Mouse (Mus musculus) forebrain, embryonic 16.5 days (tissue): Measurements from ENCODE around the gene Selenov. TPM values are rescaled to one million over a fixed set of nuclear protein-coding genes. Genes with fewer than 3 reads are reported as not detected.
"Not testable (repeated sequence)": the region's sequence is repeated elsewhere in the genome, so short reads cannot be mapped to it uniquely, and the experiment has no call there.

Experiments used
- ATAC-seq: fragments of 200-750 bp; cut with Nextera tagmentation; 2 replicates; pipeline ENCODE4 v1.8.0; 2017; ENCODE audit warnings: mild to moderate bottlenecking, moderate library complexity
- H3K27ac ChIP-seq: fragments of 300-500 bp; sonication (generic); 2 replicates; pipeline ENCODE4 v1.5.1; 2014; ENCODE audit warnings: low read length, control low read depth
- H3K27me3 ChIP-seq: fragments of 300-500 bp; sonication (generic); replicated peaks from 2 replicates; pipeline ENCODE4 v1.6.1; 2014; ENCODE audit warnings: low read length; ENCODE audit not compliant: control insufficient read depth, insufficient read depth
- H3K36me3 ChIP-seq: fragments of 300-500 bp; sonication (generic); 2 replicates; pipeline ENCODE4 v1.6.1; 2014; ENCODE audit not compliant: control insufficient read depth, insufficient read depth
- H3K4me1 ChIP-seq: fragments of 300-500 bp; sonication (generic); replicated peaks from 2 replicates; pipeline ENCODE4 v1.6.1; 2014; ENCODE audit warnings: low read length; ENCODE audit not compliant: control insufficient read depth, insufficient read depth
- H3K4me2 ChIP-seq: fragments of 300-500 bp; sonication (generic); 2 replicates; pipeline ENCODE4 v1.6.1; 2014; ENCODE audit warnings: mild to moderate bottlenecking, low read length, control low read depth
- H3K4me3 ChIP-seq: fragments of 300-500 bp; sonication (generic); replicated peaks from 2 replicates; pipeline ENCODE4 v1.5.1; 2014; ENCODE audit warnings: mild to moderate bottlenecking, low read length, control low read depth
- H3K9ac ChIP-seq: fragments of 300-500 bp; sonication (generic); replicated peaks from 2 replicates; pipeline ENCODE4 v1.6.1; 2014; ENCODE audit warnings: low read depth, low read length, control low read depth
- H3K9me3 ChIP-seq: fragments of 300-500 bp; sonication (generic); 2 replicates; pipeline ENCODE4 v1.6.1; 2016; ENCODE audit warnings: low read length; ENCODE audit not compliant: control insufficient read depth
- WGBS: fragments of 180-500 bp; shearing (Covaris S2); extraction: QIAGEN DNeasy Blood & Tissue Kit; methylation state at CpG from one replicate; pipeline ENCODE4 v1.1.7; 2014; 5-methylcytosine and 5-hydroxymethylcytosine counted together
- polyA plus RNA-seq: library from polyadenylated mRNA; unstranded; fragments of >200 nt; fragmentation: Nextera tagmentation; extraction: Ambion mirVana; gene quantifications from 2 replicates; pipeline ENCODE4 v1.2.1, GENCODE M21; 2015

Gene Selenov
- polyA plus RNA-seq, 1 experiment from 2014 or later: 0.16 TPM

GRCm38 (mm10) chr7:28254591-28254990, 36.4 kb downstream of the Selenov start:
- ATAC-seq: no peak
- no peak overlapping the region for H3K4me2 ChIP-seq
- no peak overlapping the region for H3K27ac ChIP-seq
- peaks cover 4% of the 10 kb centered on the region for H3K9me3 ChIP-seq
- H3K36me3 ChIP-seq: no peaks in the 10 kb centered on the region
- H3K9ac ChIP-seq: no peak overlapping the region
- WGBS: 94% methylated on average over 6 of the region's 6 CpGs
- no peak overlapping the region for H3K4me3 ChIP-seq
- H3K4me1 ChIP-seq: no peaks in the 10 kb centered on the region
- no peaks in the 10 kb centered on the region for H3K27me3 ChIP-seq

GRCm38 (mm10) chr7:28251976-28252375, 39.0 kb downstream of the Selenov start:
- H3K27ac ChIP-seq: no peak overlapping the region
- no peak for ATAC-seq
- peaks cover 4% of the 10 kb centered on the region for H3K9me3 ChIP-seq
- H3K4me2 ChIP-seq: no peak overlapping the region
- no peaks in the 10 kb centered on the region for H3K4me1 ChIP-seq
- no peaks in the 10 kb centered on the region for H3K27me3 ChIP-seq
- no peak overlapping the region for H3K9ac ChIP-seq
- no peaks in the 10 kb centered on the region for H3K36me3 ChIP-seq
- 88% methylated on average over 17 of the region's 17 CpGs for WGBS
- no peak overlapping the region for H3K4me3 ChIP-seq

DNA sequence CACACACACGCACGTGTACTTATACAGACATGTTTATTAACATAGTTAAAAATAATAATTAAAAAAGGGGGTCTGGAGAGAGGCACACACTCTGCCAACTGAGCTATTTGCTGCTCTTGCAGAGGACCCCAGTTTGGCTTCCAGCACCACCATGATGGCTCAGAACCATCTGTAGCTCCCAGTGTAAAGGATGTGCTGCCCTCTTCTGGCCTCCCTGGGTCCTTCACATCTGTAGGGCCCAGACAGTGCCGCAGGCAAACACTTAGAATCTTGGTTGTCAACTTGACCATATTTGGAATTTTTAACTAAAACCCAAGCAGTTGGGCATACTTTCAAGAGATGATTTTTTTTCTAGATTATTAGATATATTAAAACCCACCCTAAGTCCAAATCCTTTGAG, 42.0 kb downstream of the Selenov start:
- Histone ChIP-seq H3K9me3 (no peaks in the 10 kb centered on the region), H3K4me3 (no peak overlapping the region), H3K27me3 (no peaks in the 10 kb centered on the region), H3K4me2 (no peak overlapping the region), H3K4me1 (no peaks in the 10 kb centered on the region), H3K9ac (no peak overlapping the region), H3K36me3 (no peaks in the 10 kb centered on the region), H3K27ac (no peak overlapping the region)
- ATAC-seq: no peak
- WGBS: 92% methylated on average over 3 of the region's 3 CpGs

DNA sequence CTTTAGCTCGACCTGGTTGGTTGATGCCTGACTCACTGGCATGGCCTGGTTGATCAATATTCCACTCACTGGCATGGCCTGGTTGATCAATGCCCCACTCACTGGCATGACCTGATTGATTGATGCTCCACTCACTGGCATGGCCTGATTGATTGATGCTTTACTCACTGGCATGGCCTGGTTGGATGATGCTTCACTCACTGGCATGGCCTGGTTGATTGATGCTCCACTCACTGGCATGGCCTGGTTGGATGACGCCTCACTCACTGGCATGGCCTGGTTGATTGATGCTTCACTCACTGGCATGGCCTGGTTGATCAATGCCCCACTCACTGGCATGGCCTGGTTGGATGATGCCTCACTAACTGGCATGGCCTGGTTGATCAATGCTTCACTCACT, 47.0 kb downstream of the Selenov start:
- not testable (repeated sequence) for H3K27ac ChIP-seq, H3K36me3 ChIP-seq, H3K9me3 ChIP-seq, H3K27me3 ChIP-seq, H3K4me3 ChIP-seq, H3K4me2 ChIP-seq, H3K4me1 ChIP-seq, ATAC-seq, H3K9ac ChIP-seq
- 62% methylated on average over 2 of the region's 2 CpGs for WGBS

Other genes starting within 250 kb of the Selenov start
- gene Psmc4, start 241.1 kb downstream of the Selenov start, polyA plus RNA-seq: 330 and 343 TPM in 2 replicates
- gene Fcgbp, start 219.9 kb downstream of the Selenov start, polyA plus RNA-seq: 0.41 TPM in 1 of 2 replicates, not detected in the other
- 0.06 and 0.14 TPM in 2 replicates for gene 9530053A07Rik, start 161.7 kb downstream of the Selenov start, polyA plus RNA-seq
- gene Fbl, start 121.5 kb downstream of the Selenov start, polyA plus RNA-seq: 84.4 and 86.8 TPM in 2 replicates
- gene Dyrk1b, start 111.7 kb downstream of the Selenov start, polyA plus RNA-seq: 14.4 and 14.8 TPM in 2 replicates
- gene Eid2, start 23.3 kb downstream of the Selenov start, polyA plus RNA-seq: 3.8 and 4.1 TPM in 2 replicates
- gene Eid2b, start 13.4 kb downstream of the Selenov start, polyA plus RNA-seq: 41.8 and 45.1 TPM in 2 replicates
- gene Dll3, start 11.1 kb upstream of the Selenov start, polyA plus RNA-seq: 9.9 and 10.5 TPM in 2 replicates
- gene Timm50, start 20.9 kb upstream of the Selenov start, polyA plus RNA-seq: 144 and 146 TPM in 2 replicates
- gene Supt5, start 47.6 kb upstream of the Selenov start, polyA plus RNA-seq: 114 and 118 TPM in 2 replicates
- gene Rps16, start 59.5 kb upstream of the Selenov start, polyA plus RNA-seq: 464 and 494 TPM in 2 replicates
- gene Plekhg2, start 81.4 kb upstream of the Selenov start, polyA plus RNA-seq: 40.7 and 50.8 TPM in 2 replicates
- 6.5 and 6.7 TPM in 2 replicates for gene Zfp36, start 89.1 kb upstream of the Selenov start, polyA plus RNA-seq
- gene Med29, start 101.5 kb upstream of the Selenov start, polyA plus RNA-seq: 39.9 and 40.2 TPM in 2 replicates
- 107 and 111 TPM in 2 replicates for gene Paf1, start 101.8 kb upstream of the Selenov start, polyA plus RNA-seq
- gene Gmfg, start 146.3 kb upstream of the Selenov start, polyA plus RNA-seq: 1.7 and 2.2 TPM in 2 replicates
- 9.1 and 10.6 TPM in 2 replicates for gene Lrfn1, start 160.8 kb upstream of the Selenov start, polyA plus RNA-seq
- gene Ifnl2, start 219.3 kb upstream of the Selenov start, polyA plus RNA-seq: not detected in 2 replicates
- gene Ifnl3, start 231.7 kb upstream of the Selenov start, polyA plus RNA-seq: not detected in 2 replicates
- not detected in 2 replicates for gene Sycn, start 249.7 kb upstream of the Selenov start, polyA plus RNA-seq